Mouse (Mus musculus): ENCODE results near the gene Smim14. TPM values are rescaled to one million over a fixed set of nuclear protein-coding genes. Genes with fewer than 3 reads are reported as not detected.

Gene Smim14
- polyA plus RNA-seq, 1 experiment = 110 TPM

DNA sequence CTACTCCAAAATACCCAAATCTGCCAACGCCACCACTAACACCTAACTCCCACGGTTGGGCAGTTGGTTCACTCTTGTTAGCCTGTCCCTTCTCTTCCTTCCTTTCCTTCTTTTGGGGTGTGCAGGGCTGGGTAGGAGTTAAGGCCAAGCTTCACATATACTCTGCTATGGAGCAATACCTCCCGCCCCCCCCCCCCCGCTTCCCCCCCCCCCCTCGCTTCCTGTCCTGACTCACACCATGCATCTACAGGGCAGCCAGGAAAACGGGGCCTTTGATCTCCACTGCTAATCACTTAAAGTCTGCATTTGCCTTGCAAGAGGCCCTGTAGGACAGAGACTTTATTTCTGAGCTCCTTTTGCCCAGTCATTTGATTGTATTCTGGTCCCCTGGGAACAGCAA lies 92.0 kb downstream of the Smim14 start:
- TF ChIP-seq POLR2A (IDR thresholded peaks at IDR 0.05; ENCODE audit: control insufficient read depth, extremely low read depth, insufficient read depth, low read length, poor library complexity) (no peak), CTCF (IDR thresholded peaks at IDR 0.05; ENCODE audit: borderline replicate concordance, control insufficient read depth, extremely low read depth, insufficient read depth, low read length, poor library complexity) (no peak)

GRCm38 (mm10) chr5:65438041-65438440 lies 98.9 kb downstream of the Smim14 start:
- no peaks in the 10 kb centered on the region for H3K27me3 ChIP-seq (ENCODE audit: control insufficient read depth, insufficient read depth, low read length)
- peaks cover 8% of the 10 kb centered on the region for H3K4me1 ChIP-seq (replicated peaks; ENCODE audit: control insufficient read depth, insufficient read depth, low read length)
- H3K36me3 ChIP-seq (ENCODE audit: control insufficient read depth, insufficient read depth, low read length) = no peaks in the 10 kb centered on the region
- DNase-seq = no peak
- H3K27ac ChIP-seq (ENCODE audit: control insufficient read depth, insufficient read depth, low read length) = no peak overlapping the region
- no peak overlapping the region for H3K4me3 ChIP-seq (ENCODE audit: control insufficient read depth, insufficient read depth, low read length)
- no peak for TF ChIP-seq POLR2A (IDR thresholded peaks at IDR 0.05; ENCODE audit: control insufficient read depth, extremely low read depth, insufficient read depth, low read length, poor library complexity)
- TF ChIP-seq CTCF (IDR thresholded peaks at IDR 0.05; ENCODE audit: borderline replicate concordance, control insufficient read depth, extremely low read depth, insufficient read depth, low read length, poor library complexity) = no peak

More for the DNA sequence above, 92.0 kb downstream of the Smim14 start:
- Histone ChIP-seq H3K4me1 (replicated peaks; ENCODE audit: control insufficient read depth, insufficient read depth, low read length) (no peaks in the 10 kb centered on the region), H3K4me3 (ENCODE audit: control insufficient read depth, insufficient read depth, low read length) (no peak overlapping the region), H3K36me3 (ENCODE audit: control insufficient read depth, insufficient read depth, low read length) (peaks cover 14% of the 10 kb centered on the region), H3K27ac (ENCODE audit: control insufficient read depth, insufficient read depth, low read length) (no peak overlapping the region), H3K27me3 (ENCODE audit: control insufficient read depth, insufficient read depth, low read length) (no peaks in the 10 kb centered on the region)
- no peak for DNase-seq
- WGBS = 70% methylated on average over 3 of the region's 6 CpGs

DNA sequence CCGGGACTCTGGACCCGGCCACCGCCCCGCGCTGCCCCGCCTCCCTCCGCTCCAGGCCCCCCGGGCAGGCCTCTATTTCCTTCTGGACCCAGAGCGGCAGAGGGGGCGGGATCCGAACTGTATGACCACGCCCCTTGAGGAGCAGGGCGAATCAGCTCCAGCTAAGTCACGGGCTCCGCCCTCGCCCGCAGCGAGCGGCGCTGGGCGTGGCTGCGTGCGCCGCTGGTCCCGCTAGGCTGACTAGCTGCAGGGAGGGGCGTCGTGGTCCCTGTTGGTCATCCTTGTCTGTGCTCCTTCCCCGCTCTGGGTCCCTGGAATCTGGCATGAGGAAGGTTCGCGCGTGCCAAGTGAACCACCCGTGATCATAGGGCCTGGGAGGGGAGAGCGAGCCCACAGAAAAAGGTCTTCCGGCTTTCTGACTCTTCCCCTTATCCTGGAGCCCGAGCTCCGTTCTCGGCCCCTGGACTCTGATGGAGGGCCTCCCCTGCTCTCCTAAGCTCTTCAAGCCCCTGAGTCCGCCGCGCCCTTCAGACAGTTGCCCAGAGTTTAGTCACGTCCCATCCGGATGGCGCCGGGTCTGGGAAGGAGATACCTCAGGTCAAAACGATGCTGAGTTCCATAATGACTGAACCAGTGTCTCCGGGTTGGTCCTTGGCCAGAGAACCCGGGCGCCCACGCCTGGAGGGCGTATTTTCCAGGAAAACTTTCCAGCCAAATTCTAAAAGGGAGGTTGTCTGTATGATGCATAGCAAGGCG lies 101.0 kb downstream of the Smim14 start, which contains the start of gene Ugdh:
Gene Ugdh (minus strand): TSS at position 144 of the 756 bp plus-strand sequence.
- DNase-seq = peak; percentile 96
- WGBS = 1% methylated on average over 51 of the region's 51 CpGs
- Histone ChIP-seq H3K36me3 (ENCODE audit: control insufficient read depth, insufficient read depth, low read length) (no peaks in the 10 kb centered on the region), H3K4me3 (ENCODE audit: control insufficient read depth, insufficient read depth, low read length) (peak within 1 kb of the TSS; percentile 83), H3K27ac (ENCODE audit: control insufficient read depth, insufficient read depth, low read length) (no peak within 1 kb of the TSS), H3K4me1 (replicated peaks; ENCODE audit: control insufficient read depth, insufficient read depth, low read length) (peaks cover 8% of the 10 kb centered on the region), H3K27me3 (ENCODE audit: control insufficient read depth, insufficient read depth, low read length) (no peaks in the 10 kb centered on the region)
- TF ChIP-seq POLR2A (IDR thresholded peaks at IDR 0.05; ENCODE audit: control insufficient read depth, extremely low read depth, insufficient read depth, low read length, poor library complexity) (peak; percentile 96), CTCF (IDR thresholded peaks at IDR 0.05; ENCODE audit: borderline replicate concordance, control insufficient read depth, extremely low read depth, insufficient read depth, low read length, poor library complexity) (peak; percentile 40; the same call in 1 of the 2 replicates)

DNA sequence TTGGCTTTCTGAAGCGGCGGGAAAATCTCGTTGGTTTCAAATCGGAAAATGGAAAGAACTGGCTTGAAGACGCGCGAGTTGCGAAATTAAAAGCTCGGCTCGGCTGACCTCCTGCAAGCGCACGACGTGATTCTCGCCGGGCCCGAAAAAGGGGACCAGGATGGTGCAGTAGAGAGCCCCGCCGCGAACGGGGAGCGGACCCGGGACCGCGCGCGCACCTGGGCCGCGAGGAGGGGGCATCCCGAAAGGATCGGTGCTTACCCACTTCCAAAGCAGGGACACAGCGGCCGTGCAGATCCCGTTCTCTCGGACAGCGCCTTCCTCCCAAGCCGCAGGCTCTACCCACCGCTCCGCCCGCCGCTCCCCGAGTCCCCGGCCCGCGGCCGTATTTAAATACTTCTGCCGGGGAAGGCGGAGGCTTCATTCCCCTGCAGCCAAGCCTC lies 101.6 kb downstream of the Smim14 start:
- no peaks in the 10 kb centered on the region for H3K36me3 ChIP-seq (ENCODE audit: control insufficient read depth, insufficient read depth, low read length)
- under 1% methylated on average over 46 of the region's 47 CpGs for WGBS
- TF ChIP-seq POLR2A (IDR thresholded peaks at IDR 0.05; ENCODE audit: control insufficient read depth, extremely low read depth, insufficient read depth, low read length, poor library complexity) = no peak
- no peak for TF ChIP-seq CTCF (IDR thresholded peaks at IDR 0.05; ENCODE audit: borderline replicate concordance, control insufficient read depth, extremely low read depth, insufficient read depth, low read length, poor library complexity)

GRCm38 (mm10) chr5:65434471-65435362 lies 102.3 kb downstream of the Smim14 start:
- Histone ChIP-seq H3K27ac (ENCODE audit: control insufficient read depth, insufficient read depth, low read length) (no peak overlapping the region), H3K36me3 (ENCODE audit: control insufficient read depth, insufficient read depth, low read length) (no peaks in the 10 kb centered on the region), H3K4me1 (replicated peaks; ENCODE audit: control insufficient read depth, insufficient read depth, low read length) (peaks cover 8% of the 10 kb centered on the region), H3K4me3 (ENCODE audit: control insufficient read depth, insufficient read depth, low read length) (peak overlapping the region; percentile 83), H3K27me3 (ENCODE audit: control insufficient read depth, insufficient read depth, low read length) (no peaks in the 10 kb centered on the region)
- TF ChIP-seq CTCF (IDR thresholded peaks at IDR 0.05; ENCODE audit: borderline replicate concordance, control insufficient read depth, extremely low read depth, insufficient read depth, low read length, poor library complexity) (no peak), POLR2A (IDR thresholded peaks at IDR 0.05; ENCODE audit: control insufficient read depth, extremely low read depth, insufficient read depth, low read length, poor library complexity) (no peak)
- peak; percentile 1 for DNase-seq
- WGBS = 13% methylated on average over 15 of the region's 15 CpGs

More for the DNA sequence above, 101.6 kb downstream of the Smim14 start:
- DNase-seq = no peak
- Histone ChIP-seq H3K27me3 (ENCODE audit: control insufficient read depth, insufficient read depth, low read length) (no peaks in the 10 kb centered on the region), H3K4me1 (replicated peaks; ENCODE audit: control insufficient read depth, insufficient read depth, low read length) (peaks cover 8% of the 10 kb centered on the region), H3K27ac (ENCODE audit: control insufficient read depth, insufficient read depth, low read length) (no peak overlapping the region), H3K4me3 (ENCODE audit: control insufficient read depth, insufficient read depth, low read length) (peak overlapping the region; percentile 83)

GRCm38 (mm10) chr5:65429441-65429840 lies 107.5 kb downstream of the Smim14 start:
- DNase-seq = no peak
- H3K27ac ChIP-seq (ENCODE audit: control insufficient read depth, insufficient read depth, low read length) = no peak overlapping the region
- no peaks in the 10 kb centered on the region for H3K4me1 ChIP-seq (replicated peaks; ENCODE audit: control insufficient read depth, insufficient read depth, low read length)
- H3K27me3 ChIP-seq (ENCODE audit: control insufficient read depth, insufficient read depth, low read length) = no peaks in the 10 kb centered on the region
- no peaks in the 10 kb centered on the region for H3K36me3 ChIP-seq (ENCODE audit: control insufficient read depth, insufficient read depth, low read length)
- no peak for TF ChIP-seq CTCF (IDR thresholded peaks at IDR 0.05; ENCODE audit: borderline replicate concordance, control insufficient read depth, extremely low read depth, insufficient read depth, low read length, poor library complexity)
- no peak for TF ChIP-seq POLR2A (IDR thresholded peaks at IDR 0.05; ENCODE audit: control insufficient read depth, extremely low read depth, insufficient read depth, low read length, poor library complexity)
- H3K4me3 ChIP-seq (ENCODE audit: control insufficient read depth, insufficient read depth, low read length) = no peak overlapping the region
- WGBS = 95% methylated on average over 5 of the region's 5 CpGs

Data from thymus, adult 2 months (tissue).